9 mouse cellular contexts compared by ENCODE assay signal in genomic region chr14:20319420-20319819, GRCm38 (mm10). TPM values are rescaled to one million over a fixed set of nuclear protein-coding genes. Genes with fewer than 3 reads are reported as not detected.
DNase-seq lines count a peak whose midpoint lies in the region; ATAC-seq and TF ChIP-seq lines count a peak whose summit lies in the region.
"Had no signal": no experiment of that assay in that cellular context is flagged by ENCODE, and none has a peak within 500 bp of the region (broad histone marks: within the 10 kb centered on the region; RNA-seq: fewer than 3 reads in every experiment).

No protein-coding gene starts in this region.

- peaks cover 73% of the 10 kb centered on the region for H3K36me3 ChIP-seq in kidney, embryonic 15.5 days
- peaks cover 4% of the 10 kb centered on the region; the same call in 1 of the 2 replicates for H3K36me3 ChIP-seq in ES-Bruce4 (ENCODE audit: control insufficient read depth, insufficient read depth, low read length, poor library complexity, severe bottlenecking)

- H3K9me3 ChIP-seq in kidney, embryonic 15.5 days (replicated peaks), result no peaks in the 10 kb centered on the region
- no peaks in the 10 kb centered on the region for H3K9me3 ChIP-seq in ES-Bruce4 (replicated peaks; ENCODE audit: control insufficient read depth, insufficient read depth, low read length, poor library complexity, severe bottlenecking)
- H3K9me3 ChIP-seq: lung, embryonic 15.5 days had no signal

- no peaks in the 10 kb centered on the region for H3K4me1 ChIP-seq in kidney, embryonic 15.5 days
- no peaks in the 10 kb centered on the region for H3K4me1 ChIP-seq in ES-Bruce4 (ENCODE audit: control insufficient read depth, insufficient read depth, low read length)
- H3K4me1 ChIP-seq in bone marrow, adult 2 months (ENCODE audit: control insufficient read depth, insufficient read depth, low read length), result no peaks in the 10 kb centered on the region
- H3K4me1 ChIP-seq: lung, embryonic 15.5 days had no signal

- H3K27me3 ChIP-seq in kidney, embryonic 15.5 days, result no peaks in the 10 kb centered on the region
- H3K27me3 ChIP-seq in ES-Bruce4 (ENCODE audit: control insufficient read depth, insufficient read depth, low read length, poor library complexity, severe bottlenecking), result no peaks in the 10 kb centered on the region
- H3K27me3 ChIP-seq: lung, embryonic 15.5 days had no signal

- peak; percentile 50 for TF ChIP-seq CTCF in ES-Bruce4 (IDR thresholded peaks at IDR 0.05; ENCODE audit: low read depth, low read length)
- peak; percentile 30; the same call in 1 of the 2 replicates for TF ChIP-seq CTCF in bone marrow, adult 2 months (IDR thresholded peaks at IDR 0.05; ENCODE audit: control insufficient read depth, insufficient read depth, low read length)

- H3K4me2 ChIP-seq in kidney, embryonic 15.5 days, result no peak overlapping the region
- H3K4me2 ChIP-seq: lung, embryonic 15.5 days had no signal

- no peak for TF ChIP-seq POLR2A in ES-Bruce4 (IDR thresholded peaks at IDR 0.05; ENCODE audit: insufficient read depth, low read length)
- TF ChIP-seq POLR2A in bone marrow, adult 2 months (IDR thresholded peaks at IDR 0.05; ENCODE audit: borderline replicate concordance, control insufficient read depth, low read depth, low read length), result no peak

- no peak overlapping the region for H3K27ac ChIP-seq in kidney, embryonic 15.5 days
- H3K27ac ChIP-seq in ES-Bruce4 (ENCODE audit: insufficient read depth, low read length), result no peak overlapping the region
- no peak overlapping the region for H3K27ac ChIP-seq in bone marrow, adult 2 months (ENCODE audit: control insufficient read depth, insufficient read depth, low read depth, low read length, poor library complexity)
- H3K27ac ChIP-seq: lung, embryonic 15.5 days had no signal

- H3K4me3 ChIP-seq in kidney, embryonic 15.5 days (replicated peaks), result no peak overlapping the region
- no peak overlapping the region for H3K4me3 ChIP-seq in ES-Bruce4 (ENCODE audit: low read depth, low read length)
- no peak overlapping the region for H3K4me3 ChIP-seq in bone marrow, adult 2 months (replicated peaks; ENCODE audit: control insufficient read depth, low read depth, low read length)
- H3K4me3 ChIP-seq: lung, embryonic 15.5 days had no signal

- no peak for ATAC-seq in kidney, embryonic 15.5 days (replicated peaks; ENCODE audit: low FRiP score)

- no peak for TF ChIP-seq EP300 in ES-Bruce4 (IDR thresholded peaks at IDR 0.05; ENCODE audit: insufficient read depth, low read depth, low read length)

- DNase-seq in kidney, adult 18-20 months, result peak; percentile 54
- peak; percentile 12 to 36 for DNase-seq in frontal cortex, postnatal 10 days (ENCODE audit: low spot score in 2 of 2)
- peak; percentile 50 to 57 for DNase-seq in lung, adult 18-20 months
- DNase-seq in spleen, postnatal 10 days (ENCODE audit: low spot score in 2 of 2), result peak; percentile 42 to 76
- no peak for DNase-seq in MN1 (ENCODE audit: low spot score)

- H3K9ac ChIP-seq in kidney, embryonic 15.5 days, result no peak overlapping the region
- H3K9ac ChIP-seq in ES-Bruce4 (ENCODE audit: low read depth, poor library complexity, severe bottlenecking), result no peak overlapping the region
- H3K9ac ChIP-seq: lung, embryonic 15.5 days had no signal

- 87% methylated on average over 3 of the region's 3 CpGs for WGBS in kidney, embryonic 15.5 days
- 77% methylated on average over 3 of the region's 3 CpGs for WGBS in bone marrow, adult 2 months

RNA-seq across cellular contexts. Expression of gene Nudt13, which starts 24.9 kb away (rescaled TPM):
- 17.4 and 18.2 TPM in 2 replicates for polyA plus RNA-seq in kidney, embryonic 15.5 days (2015; fragmentation: Nextera tagmentation; extraction: Ambion mirVana)
- polyA plus RNA-seq in ES-Bruce4 (2011; ENCODE audit: insufficient read depth, insufficient read length, low read depth, missing spikeins), result 14.0 and 16.1 TPM in 2 replicates
- polyA plus RNA-seq in bone marrow, adult 2 months (2011; ENCODE audit: insufficient read depth, insufficient read length, low replicate concordance, missing spikeins), result 9.8 and 16.9 TPM in 2 replicates

RNA-seq across cellular contexts. Expression of gene Ecd, which starts 28.5 kb away (rescaled TPM):
- 54.4 and 61.5 TPM in 2 replicates for polyA plus RNA-seq in kidney, embryonic 15.5 days (2015; fragmentation: Nextera tagmentation; extraction: Ambion mirVana)
- polyA plus RNA-seq in ES-Bruce4 (2011; ENCODE audit: insufficient read depth, insufficient read length, low read depth, missing spikeins), result 62.2 and 67.2 TPM in 2 replicates
- 11.1 and 18.7 TPM in 2 replicates for polyA plus RNA-seq in bone marrow, adult 2 months (2011; ENCODE audit: insufficient read depth, insufficient read length, low replicate concordance, missing spikeins)

RNA-seq across cellular contexts. Expression of gene Fam149b, which starts 28.5 kb away (rescaled TPM):
- 34.5 and 40.0 TPM in 2 replicates for polyA plus RNA-seq in kidney, embryonic 15.5 days (2015; fragmentation: Nextera tagmentation; extraction: Ambion mirVana)
- 37.0 and 44.9 TPM in 2 replicates for polyA plus RNA-seq in ES-Bruce4 (2011; ENCODE audit: insufficient read depth, insufficient read length, low read depth, missing spikeins)
- polyA plus RNA-seq in bone marrow, adult 2 months (2011; ENCODE audit: insufficient read depth, insufficient read length, low replicate concordance, missing spikeins), result 6.9 and 16.8 TPM in 2 replicates

RNA-seq across cellular contexts. Expression of gene Kcnk16, which starts 50.4 kb away (rescaled TPM):
- 0.21 TPM in 1 of 2 replicates, not detected in the other for polyA plus RNA-seq in kidney, embryonic 15.5 days (2015; fragmentation: Nextera tagmentation; extraction: Ambion mirVana)
- polyA plus RNA-seq in ES-Bruce4 (2011; ENCODE audit: insufficient read depth, insufficient read length, low read depth, missing spikeins), result not detected in 2 replicates
- not detected in 2 replicates for polyA plus RNA-seq in bone marrow, adult 2 months (2011; ENCODE audit: insufficient read depth, insufficient read length, low replicate concordance, missing spikeins)
